Mouse (Mus musculus): ENCODE results near the gene Rpap3.
"Not testable (repeated sequence)": the region's sequence is repeated elsewhere in the genome, so short reads cannot be mapped to it uniquely, and the experiment has no call there.

Gene Rpap3

GRCm38 (mm10) chr15:97682053-97682452 lies 23.6 kb downstream of the Rpap3 start:
- peak; percentile 46 for DNase-seq

GRCm38 (mm10) chr15:97679991-97680681 lies 25.5 kb downstream of the Rpap3 start:
- peak; percentile 37 for DNase-seq

GRCm38 (mm10) chr15:97677341-97677740 lies 28.3 kb downstream of the Rpap3 start:
- no peak for DNase-seq

GRCm38 (mm10) chr15:97675927-97676326 lies 29.7 kb downstream of the Rpap3 start:
- no peak for DNase-seq

GRCm38 (mm10) chr15:97674423-97674822 lies 31.2 kb downstream of the Rpap3 start:
- DNase-seq, result no peak

- no peak for DNase-seq
Measured at GRCm38 (mm10) chr15:97673256-97674000, 32.2 kb downstream of the Rpap3 start.

GRCm38 (mm10) chr15:97672211-97672765 lies 33.3 kb downstream of the Rpap3 start:
- no peak for DNase-seq

GRCm38 (mm10) chr15:97670554-97670953 lies 35.1 kb downstream of the Rpap3 start:
- no peak for DNase-seq

- not testable (repeated sequence) for DNase-seq
Measured at GRCm38 (mm10) chr15:97668158-97668877, 37.3 kb downstream of the Rpap3 start.

GRCm38 (mm10) chr15:97667437-97667836 lies 38.2 kb downstream of the Rpap3 start:
- DNase-seq, result peak; percentile 78

GRCm38 (mm10) chr15:97666457-97666770 lies 39.2 kb downstream of the Rpap3 start:
- DNase-seq, result no peak

- no peak for DNase-seq
Measured at GRCm38 (mm10) chr15:97665770-97666456, 39.7 kb downstream of the Rpap3 start.

GRCm38 (mm10) chr15:97664981-97665668 lies 40.5 kb downstream of the Rpap3 start:
- no peak for DNase-seq

GRCm38 (mm10) chr15:97663750-97664406 lies 41.7 kb downstream of the Rpap3 start:
- DNase-seq, result peak; percentile 88

- no peak for DNase-seq
Measured at GRCm38 (mm10) chr15:97658755-97659116, 46.9 kb downstream of the Rpap3 start.

GRCm38 (mm10) chr15:97657856-97658754 lies 47.5 kb downstream of the Rpap3 start:
- no peak for DNase-seq

- no peak for DNase-seq
Measured at GRCm38 (mm10) chr15:97657420-97657819, 48.2 kb downstream of the Rpap3 start.

GRCm38 (mm10) chr15:97649726-97650125 lies 55.9 kb downstream of the Rpap3 start:
- no peak for DNase-seq

GRCm38 (mm10) chr15:97648176-97648575 lies 57.4 kb downstream of the Rpap3 start:
- DNase-seq, result no peak

- DNase-seq, result no peak
Measured at GRCm38 (mm10) chr15:97646426-97646825, 59.2 kb downstream of the Rpap3 start.

- no peak for DNase-seq
Measured at GRCm38 (mm10) chr15:97643986-97644385, 61.6 kb downstream of the Rpap3 start.
